Mouse (Mus musculus) liver, postnatal 0 days (tissue): ENCODE results near the gene Bahd1.

Experiments
- CTCF ChIP-seq: sonication (generic); IDR thresholded peaks from 2 replicates; pipeline ENCODE4 v1.5.1; 2016; ENCODE audit warnings: antibody characterized with exemption, low read depth
- EP300 ChIP-seq: IDR thresholded peaks from 2 replicates; pipeline ENCODE4 v1.6.1; 2016; ENCODE audit warnings: antibody characterized with exemption, low read depth, mild to moderate bottlenecking

GRCm38 (mm10) chr2:118881019-118881418 is 19.2 kb upstream of the Bahd1 start:
- TF ChIP-seq EP300 (no peak), CTCF (no peak)
